Mouse (Mus musculus) adrenal gland, adult 18-20 months (tissue): ENCODE data around the gene C6. TPM values are rescaled to one million over a fixed set of nuclear protein-coding genes. Genes with fewer than 3 reads are reported as not detected.

ENCODE experiments used
- total RNA-seq, 2 experiments: library from RNA; stranded (reverse); gene quantifications; 1 replicate in 1 of 2; 2 replicates in 1 of 2; pipeline ENCODE4 v1.2.3; 2021

C6 gene
- total RNA-seq, 2 experiments from 2014 or later = 11.1 to 46.9 TPM

Other genes starting within 250 kb of the C6 start
- not detected for gene Mroh2b, start 171.6 kb downstream of the C6 start, total RNA-seq